Mouse (Mus musculus) hindbrain, embryonic 11.5 days (tissue): ENCODE measurements around the gene Grin2b. TPM values are rescaled to one million over a fixed set of nuclear protein-coding genes. Genes with fewer than 3 reads are reported as not detected.

Source experiments
- ATAC-seq: fragments of 200-750 bp; cut with Nextera tagmentation; 2 replicates; pipeline ENCODE4 v1.8.0; 2017; ENCODE audit warnings: mild to moderate bottlenecking, moderate TSS enrichment, moderate library complexity; ENCODE audit not compliant: low FRiP score
- DNase-seq: peaks from one replicate; pipeline ENCODE4 v3.0.0-alpha.2; 2015; ENCODE audit warnings: low spot score
- H3K27ac ChIP-seq: fragments of 300-500 bp; sonication (generic); 2 replicates; pipeline ENCODE4 v1.5.1; 2014; ENCODE audit warnings: mild to moderate bottlenecking, low read depth, low read length
- H3K27me3 ChIP-seq: fragments of 300-500 bp; sonication (generic); 2 replicates; pipeline ENCODE4 v1.6.1; 2014; ENCODE audit warnings: mild to moderate bottlenecking, low read length, moderate library complexity, mixed read lengths; ENCODE audit not compliant: control insufficient read depth, insufficient read depth
- H3K36me3 ChIP-seq: fragments of 300-500 bp; sonication (generic); 2 replicates; pipeline ENCODE4 v1.6.1; 2014; ENCODE audit warnings: mild to moderate bottlenecking, low read length, moderate library complexity, mixed read lengths; ENCODE audit not compliant: control insufficient read depth, insufficient read depth
- H3K4me1 ChIP-seq: fragments of 300-500 bp; sonication (generic); replicated peaks from 2 replicates; pipeline ENCODE4 v1.6.1; 2014; ENCODE audit warnings: low read length, mixed read lengths; ENCODE audit not compliant: control insufficient read depth, insufficient read depth
- H3K4me2 ChIP-seq: fragments of 300-500 bp; sonication (generic); replicated peaks from 2 replicates; pipeline ENCODE4 v1.6.1; 2014; ENCODE audit warnings: mild to moderate bottlenecking, low read depth, low read length
- H3K4me3 ChIP-seq: fragments of 300-500 bp; sonication (generic); 2 replicates; pipeline ENCODE4 v1.5.1; 2014; ENCODE audit warnings: low read depth, low read length
- H3K9ac ChIP-seq: fragments of 300-500 bp; sonication (generic); 2 replicates; pipeline ENCODE4 v1.6.1; 2014; ENCODE audit warnings: low read depth, low read length
- H3K9me3 ChIP-seq: fragments of 300-500 bp; sonication (generic); 2 replicates; pipeline ENCODE4 v1.6.1; 2016; ENCODE audit warnings: low read length; ENCODE audit not compliant: control insufficient read depth
- WGBS: fragments of 180-500 bp; shearing (Covaris S2); extraction: QIAGEN DNeasy Blood & Tissue Kit; methylation state at CpG from one replicate; pipeline ENCODE4 v1.1.7; 2014; 5-methylcytosine and 5-hydroxymethylcytosine counted together
- polyA plus RNA-seq: library from polyadenylated mRNA; unstranded; fragments of >200 nt; fragmentation: Nextera tagmentation; extraction: Ambion mirVana; gene quantifications from 2 replicates; pipeline ENCODE4 v1.2.1, GENCODE M21; 2014

The Grin2b gene
- polyA plus RNA-seq, 1 experiment from 2014 or later: 2.0 TPM

GRCm38 (mm10) chr6:135813755-135814154, 359.6 kb downstream of the Grin2b start:
- 73% methylated on average over 7 of the region's 7 CpGs for WGBS
- H3K4me2 ChIP-seq: no peak overlapping the region
- H3K4me1 ChIP-seq: no peaks in the 10 kb centered on the region
- DNase-seq (no peak), ATAC-seq (no peak)
- H3K36me3 ChIP-seq: no peaks in the 10 kb centered on the region
- H3K9ac ChIP-seq: no peak overlapping the region
- H3K27ac ChIP-seq: no peak overlapping the region
- no peak overlapping the region for H3K4me3 ChIP-seq
- H3K9me3 ChIP-seq: no peaks in the 10 kb centered on the region
- no peaks in the 10 kb centered on the region for H3K27me3 ChIP-seq

GRCm38 (mm10) chr6:135805436-135805835, 367.9 kb downstream of the Grin2b start:
- H3K27ac ChIP-seq: no peak overlapping the region
- H3K27me3 ChIP-seq: no peaks in the 10 kb centered on the region
- H3K4me1 ChIP-seq: no peaks in the 10 kb centered on the region
- H3K9me3 ChIP-seq: no peaks in the 10 kb centered on the region
- H3K4me2 ChIP-seq: no peak overlapping the region
- 57% methylated on average over 9 of the region's 9 CpGs for WGBS
- H3K9ac ChIP-seq: no peak overlapping the region
- H3K36me3 ChIP-seq: no peaks in the 10 kb centered on the region
- DNase-seq: no peak
- H3K4me3 ChIP-seq: no peak overlapping the region
- ATAC-seq: no peak

DNA sequence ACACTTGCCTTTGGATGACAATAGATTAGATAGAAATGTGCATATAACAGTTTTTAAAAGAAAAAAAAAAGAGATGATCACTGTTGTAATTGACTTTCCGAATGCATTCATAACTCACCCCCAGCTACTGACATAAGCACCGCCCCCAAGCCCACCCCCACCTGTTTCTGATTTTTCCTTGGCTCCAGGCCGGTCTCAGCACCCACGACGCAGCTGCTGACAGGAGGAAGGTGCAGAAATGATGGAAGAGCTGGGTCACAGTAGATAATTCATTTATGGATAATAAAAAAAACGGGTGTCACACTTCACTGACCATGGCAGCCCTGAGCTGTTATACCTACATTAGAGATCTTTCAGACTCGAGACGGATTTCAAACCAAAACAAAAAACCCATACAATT, 373.4 kb downstream of the Grin2b start:
- H3K9ac ChIP-seq: no peak overlapping the region
- no peak overlapping the region for H3K4me3 ChIP-seq
- H3K36me3 ChIP-seq: no peaks in the 10 kb centered on the region
- DNase-seq (no peak), ATAC-seq (no peak)
- WGBS: 80% methylated on average over 8 of the region's 8 CpGs
- H3K27ac ChIP-seq: no peak overlapping the region
- H3K4me2 ChIP-seq: no peak overlapping the region
- H3K27me3 ChIP-seq: no peaks in the 10 kb centered on the region
- no peaks in the 10 kb centered on the region for H3K4me1 ChIP-seq
- no peaks in the 10 kb centered on the region for H3K9me3 ChIP-seq

GRCm38 (mm10) chr6:135798202-135798992, 374.9 kb downstream of the Grin2b start:
- H3K27me3 ChIP-seq: no peaks in the 10 kb centered on the region
- DNase-seq: no peak
- H3K4me1 ChIP-seq: no peaks in the 10 kb centered on the region
- H3K36me3 ChIP-seq: no peaks in the 10 kb centered on the region
- no peak for ATAC-seq
- WGBS: 86% methylated on average over 13 of the region's 13 CpGs
- H3K4me2 ChIP-seq: no peak overlapping the region
- H3K4me3 ChIP-seq: no peak overlapping the region
- no peak overlapping the region for H3K27ac ChIP-seq
- no peaks in the 10 kb centered on the region for H3K9me3 ChIP-seq
- H3K9ac ChIP-seq: no peak overlapping the region

- no peak for ATAC-seq
- no peak overlapping the region for H3K4me2 ChIP-seq
- no peaks in the 10 kb centered on the region for H3K4me1 ChIP-seq
- no peak overlapping the region for H3K4me3 ChIP-seq
- no peaks in the 10 kb centered on the region for H3K9me3 ChIP-seq
- 81% methylated on average over 10 of the region's 10 CpGs for WGBS
- DNase-seq: no peak
- no peaks in the 10 kb centered on the region for H3K36me3 ChIP-seq
- H3K27ac ChIP-seq: no peak overlapping the region
- H3K27me3 ChIP-seq: no peaks in the 10 kb centered on the region
- no peak overlapping the region for H3K9ac ChIP-seq
Observed at GRCm38 (mm10) chr6:135797371-135798033, 375.8 kb downstream of the Grin2b start.

GRCm38 (mm10) chr6:135796911-135797310, 376.4 kb downstream of the Grin2b start:
- H3K9me3 ChIP-seq: no peaks in the 10 kb centered on the region
- H3K4me1 ChIP-seq: no peaks in the 10 kb centered on the region
- H3K4me2 ChIP-seq: no peak overlapping the region
- no peak overlapping the region for H3K4me3 ChIP-seq
- 82% methylated on average over 4 of the region's 4 CpGs for WGBS
- H3K27ac ChIP-seq: no peak overlapping the region
- DNase-seq: no peak
- H3K9ac ChIP-seq: no peak overlapping the region
- no peak for ATAC-seq
- H3K27me3 ChIP-seq: no peaks in the 10 kb centered on the region
- no peaks in the 10 kb centered on the region for H3K36me3 ChIP-seq

DNA sequence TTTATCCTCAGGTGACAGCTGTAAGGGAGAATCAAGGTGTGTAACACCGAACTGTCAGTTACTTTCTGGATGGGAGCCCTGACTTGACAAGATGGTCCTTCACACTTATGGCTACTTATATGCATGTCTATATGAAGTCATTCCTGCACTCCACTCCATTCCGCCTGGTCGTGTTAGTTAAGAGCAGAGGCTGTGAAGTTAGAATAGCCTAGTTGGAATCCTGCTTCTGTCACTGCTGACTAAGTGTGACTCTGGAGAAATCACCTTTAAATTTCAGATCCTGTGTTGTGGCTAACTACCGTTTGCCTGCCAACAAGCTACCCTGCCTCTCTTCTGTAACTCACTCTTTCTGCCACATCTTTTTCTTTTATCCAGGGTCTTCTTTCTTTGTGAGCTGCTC, 381.9 kb downstream of the Grin2b start:
- Histone ChIP-seq H3K27me3 (no peaks in the 10 kb centered on the region), H3K36me3 (no peaks in the 10 kb centered on the region), H3K9me3 (no peaks in the 10 kb centered on the region), H3K4me3 (no peak overlapping the region), H3K4me1 (no peaks in the 10 kb centered on the region), H3K27ac (no peak overlapping the region), H3K4me2 (no peak overlapping the region), H3K9ac (no peak overlapping the region)
- ATAC-seq (no peak), DNase-seq (no peak)
- 87% methylated on average over 4 of the region's 4 CpGs for WGBS

GRCm38 (mm10) chr6:135789603-135790170, 383.6 kb downstream of the Grin2b start:
- ATAC-seq: no peak
- Histone ChIP-seq H3K4me3 (no peak overlapping the region), H3K9ac (no peak overlapping the region), H3K27ac (no peak overlapping the region), H3K27me3 (no peaks in the 10 kb centered on the region), H3K36me3 (no peaks in the 10 kb centered on the region), H3K4me1 (no peaks in the 10 kb centered on the region), H3K9me3 (no peaks in the 10 kb centered on the region), H3K4me2 (no peak overlapping the region)
- no peak for DNase-seq
- WGBS: 77% methylated on average over 11 of the region's 11 CpGs

DNA sequence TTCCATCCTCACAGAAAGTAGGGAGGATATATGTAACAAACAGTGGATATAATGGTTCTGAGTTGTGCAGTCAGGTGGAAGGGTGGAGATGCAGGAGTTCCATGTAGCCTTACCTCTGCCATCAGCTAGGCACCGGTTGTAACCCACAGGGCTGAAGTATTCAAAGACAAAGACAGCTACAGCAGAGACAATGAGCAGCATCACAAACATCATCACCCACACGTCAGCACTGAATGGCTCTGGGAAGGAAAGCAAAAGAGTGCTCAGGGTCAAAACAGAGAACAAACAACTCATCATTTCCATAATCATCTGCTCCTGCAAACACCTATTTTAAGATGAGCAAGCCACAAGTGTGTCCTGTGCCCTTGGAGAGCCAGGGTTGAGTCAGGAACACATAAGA, 398.6 kb downstream of the Grin2b start:
- Histone ChIP-seq H3K9ac (no peak overlapping the region), H3K36me3 (no peaks in the 10 kb centered on the region), H3K4me3 (no peak overlapping the region), H3K4me2 (no peak overlapping the region), H3K9me3 (no peaks in the 10 kb centered on the region), H3K27ac (no peak overlapping the region), H3K27me3 (no peaks in the 10 kb centered on the region), H3K4me1 (no peaks in the 10 kb centered on the region)
- no peak for ATAC-seq
- no peak for DNase-seq
- 58% methylated on average over 2 of the region's 2 CpGs for WGBS
